Comparison of ENCODE assay signal across 8 mouse cellular contexts in genomic region chr17:57219884-57220207, GRCm38 (mm10). TPM values are rescaled to one million over a fixed set of nuclear protein-coding genes. Genes with fewer than 3 reads are reported as not detected.
DNase-seq lines count a peak whose midpoint lies in the region; ATAC-seq and TF ChIP-seq lines count a peak whose summit lies in the region.
"Had no signal": no experiment of that assay in that cellular context is flagged by ENCODE, and none has a peak within 500 bp of the region (broad histone marks: within the 10 kb centered on the region; RNA-seq: fewer than 3 reads in every experiment).

No protein-coding gene starts in this region.

- no peaks in the 10 kb centered on the region for H3K9me3 ChIP-seq in kidney, embryonic 15.5 days (replicated peaks)

- H3K27me3 ChIP-seq in kidney, embryonic 15.5 days = peaks cover 11% of the 10 kb centered on the region; the same call in 1 of the 2 replicates

- peak; percentile 39; the same call in 1 of the 2 replicates for TF ChIP-seq CTCF in cortical plate, adult 2 months (IDR thresholded peaks at IDR 0.05; ENCODE audit: extremely low read depth, insufficient read depth, low read length)
- peak; percentile 38 for TF ChIP-seq CTCF in lung, adult 2 months (IDR thresholded peaks at IDR 0.05; ENCODE audit: insufficient read depth, low read length)

- no peaks in the 10 kb centered on the region for H3K36me3 ChIP-seq in kidney, embryonic 15.5 days

- H3K4me1 ChIP-seq in kidney, embryonic 15.5 days = peaks cover 2% of the 10 kb centered on the region; the same call in 1 of the 2 replicates
- H3K4me1 ChIP-seq in cortical plate, adult 2 months (ENCODE audit: control insufficient read depth, insufficient read depth, low read length) = no peaks in the 10 kb centered on the region
- H3K4me1 ChIP-seq in lung, adult 2 months (ENCODE audit: control insufficient read depth, insufficient read depth, low read length) = no peaks in the 10 kb centered on the region

- H3K27ac ChIP-seq in kidney, embryonic 15.5 days = no peak overlapping the region
- H3K27ac ChIP-seq in cortical plate, adult 2 months (ENCODE audit: insufficient read depth, low read length) = no peak overlapping the region

- no peak for ATAC-seq in kidney, embryonic 15.5 days (replicated peaks; ENCODE audit: low FRiP score)

- H3K9ac ChIP-seq in kidney, embryonic 15.5 days = no peak overlapping the region

- DNase-seq in kidney, adult 11 months = peak; percentile 49
- peak; percentile 30 for DNase-seq in MEL-GATA-1-ER (ENCODE audit: extremely low read depth, low read depth)
- no peak for DNase-seq in lung, adult 2 months
- DNase-seq in thymus, postnatal 25 days = peak; percentile 45
- no peak for DNase-seq in layer of hippocampus, adult 11-12 months (ENCODE audit: low spot score)

- no peak for TF ChIP-seq POLR2A in cortical plate, adult 2 months (IDR thresholded peaks at IDR 0.05; ENCODE audit: extremely low read depth, insufficient read depth, low read length)
- no peak for TF ChIP-seq POLR2A in lung, adult 2 months (IDR thresholded peaks at IDR 0.05; ENCODE audit: borderline replicate concordance, extremely low read depth, low read depth, low read length)

- H3K4me3 ChIP-seq in kidney, embryonic 15.5 days (replicated peaks) = no peak overlapping the region
- H3K4me3 ChIP-seq in cortical plate, adult 2 months (ENCODE audit: insufficient read depth, low read length) = no peak overlapping the region
- H3K4me3 ChIP-seq in lung, adult 2 months (replicated peaks; ENCODE audit: extremely low read depth, low read depth, low read length) = no peak overlapping the region

- WGBS in kidney, embryonic 15.5 days = 20% methylated on average over 3 of the region's 3 CpGs
- WGBS in lung, adult 2 months = 14% methylated on average over 3 of the region's 3 CpGs

- no peak overlapping the region for H3K4me2 ChIP-seq in kidney, embryonic 15.5 days

RNA-seq across cellular contexts. Expression of gene C3, which starts 8.1 kb away (rescaled TPM):
- polyA plus RNA-seq in kidney, embryonic 15.5 days (2015; fragmentation: Nextera tagmentation; extraction: Ambion mirVana) = 2.3 and 5.4 TPM in 2 replicates
- polyA plus RNA-seq in cortical plate, adult 2 months (2012; rRNA removed) = 0.17 and 0.32 TPM in 2 replicates
- 254 and 275 TPM in 2 replicates for polyA plus RNA-seq in lung, adult 2 months (2012; rRNA removed)

RNA-seq across cellular contexts. Expression of gene Tnfsf14, which starts 25.9 kb away (rescaled TPM):
- 0.08 TPM in 1 of 2 replicates, not detected in the other for polyA plus RNA-seq in kidney, embryonic 15.5 days (2015; fragmentation: Nextera tagmentation; extraction: Ambion mirVana)
- 0.08 TPM in 1 of 2 replicates, not detected in the other for polyA plus RNA-seq in cortical plate, adult 2 months (2012; rRNA removed)
- polyA plus RNA-seq in lung, adult 2 months (2012; rRNA removed) = 1.8 and 1.9 TPM in 2 replicates
- polyA plus RNA-seq: testis, adult 2 months had no signal

RNA-seq across cellular contexts. Expression of gene Gpr108, which starts 28.4 kb away (rescaled TPM):
- polyA plus RNA-seq in kidney, embryonic 15.5 days (2015; fragmentation: Nextera tagmentation; extraction: Ambion mirVana) = 35.6 and 39.5 TPM in 2 replicates
- 28.8 and 29.7 TPM in 2 replicates for polyA plus RNA-seq in cortical plate, adult 2 months (2012; rRNA removed)
- 62.1 and 68.2 TPM in 2 replicates for polyA plus RNA-seq in lung, adult 2 months (2012; rRNA removed)

RNA-seq across cellular contexts. Expression of gene Trip10, which starts 29.4 kb away (rescaled TPM):
- polyA plus RNA-seq in kidney, embryonic 15.5 days (2015; fragmentation: Nextera tagmentation; extraction: Ambion mirVana) = 44.5 and 47.5 TPM in 2 replicates
- polyA plus RNA-seq in cortical plate, adult 2 months (2012; rRNA removed) = 10.1 and 11.2 TPM in 2 replicates
- polyA plus RNA-seq in lung, adult 2 months (2012; rRNA removed) = 43.0 and 50.7 TPM in 2 replicates

RNA-seq across cellular contexts. Expression of gene Vav1, which starts 59.1 kb away (rescaled TPM):
- polyA plus RNA-seq in kidney, embryonic 15.5 days (2015; fragmentation: Nextera tagmentation; extraction: Ambion mirVana) = 1.7 and 1.8 TPM in 2 replicates
- polyA plus RNA-seq in cortical plate, adult 2 months (2012; rRNA removed) = 3.6 TPM in 2 replicates
- 8.2 and 12.3 TPM in 2 replicates for polyA plus RNA-seq in lung, adult 2 months (2012; rRNA removed)

Comparison
In these comparisons a context has a peak if more than half of its experiments do, and no peak if none do; other contexts are left out.
1. DNase-seq: peak in kidney, adult 11 months (single experiment), MEL-GATA-1-ER (single experiment) and thymus, postnatal 25 days (single experiment); none in lung, adult 2 months (single experiment) and layer of hippocampus, adult 11-12 months (single experiment).
2. RNA of gene C3, which starts 8.1 kb away (polyA plus RNA-seq): 254 to 275 TPM in lung, adult 2 months; 2.3 to 5.4 TPM in kidney, embryonic 15.5 days and 0.17 to 0.32 TPM in cortical plate, adult 2 months; every median in the first group is over 10 times any median in the second.